In the genomic region with DNA sequence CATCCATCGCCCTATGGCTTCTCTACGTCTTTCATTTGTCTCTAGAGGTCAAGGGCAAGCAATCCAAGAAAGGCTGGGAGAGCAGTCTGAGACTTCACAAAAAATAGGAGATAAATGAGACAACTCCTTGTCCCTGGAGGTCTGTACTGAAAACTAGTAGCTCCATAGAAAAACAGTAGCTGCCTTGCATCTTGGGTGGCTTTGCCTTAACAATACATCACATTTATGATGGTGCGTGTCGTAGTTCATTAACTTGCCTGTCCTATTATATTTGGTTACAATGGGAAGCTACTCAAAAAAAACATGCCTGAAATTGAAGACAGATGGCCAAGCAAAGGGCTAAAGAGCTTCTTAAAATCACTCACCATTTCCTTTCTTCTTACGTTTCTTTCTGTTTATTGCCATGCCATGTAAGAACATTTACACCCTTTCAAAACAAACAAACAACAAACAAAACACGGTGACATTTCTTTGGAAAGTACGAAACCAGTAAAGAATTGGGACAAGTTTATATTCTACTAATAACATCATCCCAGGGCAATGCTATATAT, we compare ENCODE assay signal across 26 mouse cellular contexts.
A peak's percentile ranks its signal among the peaks of the same experiment; 100 is the strongest.
DNase-seq lines count a peak whose midpoint lies in the region; ATAC-seq and TF ChIP-seq lines count a peak whose summit lies in the region.
"Had no signal": no experiment of that assay in that cellular context is flagged by ENCODE, and none has a peak within 500 bp of the region (broad histone marks: within the 10 kb centered on the region; RNA-seq: fewer than 3 reads in every experiment).

No protein-coding gene starts in this region.

- no peak overlapping the region for H3K27ac ChIP-seq in kidney, embryonic 15.5 days
- H3K27ac ChIP-seq in kidney, postnatal 0 days: no peak overlapping the region
- H3K27ac ChIP-seq: embryonic facial prominence, embryonic 10.5 days; embryonic facial prominence, embryonic 12.5 days; forebrain, embryonic 13.5 days; forebrain, embryonic 15.5 days had no signal

- H3K9me3 ChIP-seq in kidney, embryonic 15.5 days (replicated peaks): no peaks in the 10 kb centered on the region
- no peaks in the 10 kb centered on the region for H3K9me3 ChIP-seq in kidney, postnatal 0 days (replicated peaks; ENCODE audit: low read length)
- H3K9me3 ChIP-seq: embryonic facial prominence, embryonic 10.5 days; embryonic facial prominence, embryonic 12.5 days; forebrain, embryonic 13.5 days; forebrain, embryonic 15.5 days; G1E had no signal

- no peak overlapping the region for H3K4me2 ChIP-seq in kidney, embryonic 15.5 days
- H3K4me2 ChIP-seq in kidney, postnatal 0 days (ENCODE audit: low read length): no peak overlapping the region
- H3K4me2 ChIP-seq: embryonic facial prominence, embryonic 12.5 days; forebrain, embryonic 13.5 days; forebrain, embryonic 15.5 days had no signal

- no peak overlapping the region for H3K4me3 ChIP-seq in kidney, embryonic 15.5 days (replicated peaks)
- no peak overlapping the region for H3K4me3 ChIP-seq in kidney, postnatal 0 days (replicated peaks; ENCODE audit: low read depth, low read length)
- H3K4me3 ChIP-seq: embryonic facial prominence, embryonic 10.5 days; embryonic facial prominence, embryonic 12.5 days; forebrain, embryonic 13.5 days; forebrain, embryonic 15.5 days had no signal

- ATAC-seq in kidney, embryonic 15.5 days (replicated peaks; ENCODE audit: low FRiP score): peak; percentile 64
- no peak for ATAC-seq in kidney, postnatal 0 days (replicated peaks; ENCODE audit: low FRiP score, low read depth)
- ATAC-seq: activated CD4-positive, CD25-positive, alpha-beta regulatory T cell, adult 4 months; CD4-positive, CD25-positive, alpha-beta regulatory T cell, adult 4 months; forebrain, embryonic 13.5 days; forebrain, embryonic 15.5 days; Patski had no signal

- WGBS in kidney, embryonic 15.5 days: 23% methylated on average over 7 of the region's 7 CpGs
- 28% methylated on average over 7 of the region's 7 CpGs for WGBS in kidney, postnatal 0 days

- no peaks in the 10 kb centered on the region for H3K36me3 ChIP-seq in kidney, embryonic 15.5 days
- no peaks in the 10 kb centered on the region for H3K36me3 ChIP-seq in kidney, postnatal 0 days (ENCODE audit: insufficient read depth, low read length)
- H3K36me3 ChIP-seq: embryonic facial prominence, embryonic 10.5 days; embryonic facial prominence, embryonic 12.5 days; forebrain, embryonic 15.5 days; G1E had no signal

- TF ChIP-seq CTCF in kidney, postnatal 0 days (IDR thresholded peaks at IDR 0.05; ENCODE audit: low read depth): no peak

- H3K4me1 ChIP-seq in kidney, embryonic 15.5 days: no peaks in the 10 kb centered on the region
- H3K4me1 ChIP-seq in kidney, postnatal 0 days (replicated peaks; ENCODE audit: insufficient read depth, low read length): no peaks in the 10 kb centered on the region
- H3K4me1 ChIP-seq: embryonic facial prominence, embryonic 10.5 days; embryonic facial prominence, embryonic 12.5 days had no signal

- peak; percentile 33 for DNase-seq in embryo, embryonic 10.5 days (ENCODE audit: low spot score)
- no peak for DNase-seq in embryo, embryonic 11 days
- no peak for DNase-seq in kidney, adult 18-20 months
- DNase-seq in kidney, postnatal 0 days (ENCODE audit: low spot score): peak; percentile 87
- DNase-seq in kidney, postnatal 36 days: no peak
- DNase-seq in retina, postnatal 1 day: peak; percentile 10
- no peak for DNase-seq in retina, embryonic 14.5 days (ENCODE audit: low spot score)
- DNase-seq: adrenal gland, adult 8-10 months; adrenal gland, postnatal 14 days; adrenal gland, postnatal 36 days; B cell, adult 2 months; cerebellum, adult 11-12 months; cerebellum, adult 2 months; cerebellum, adult 9-10 months; cerebellum, postnatal 10 days; cerebellum, postnatal 25 days had no signal

- H3K27me3 ChIP-seq in kidney, embryonic 15.5 days: peaks cover 15% of the 10 kb centered on the region
- H3K27me3 ChIP-seq in kidney, postnatal 0 days (ENCODE audit: insufficient read depth, low read length): no peaks in the 10 kb centered on the region
- H3K27me3 ChIP-seq: CH12.LX; embryonic facial prominence, embryonic 12.5 days; forebrain, embryonic 13.5 days; forebrain, embryonic 15.5 days had no signal

- no peak overlapping the region for H3K9ac ChIP-seq in kidney, embryonic 15.5 days
- H3K9ac ChIP-seq in kidney, postnatal 0 days (ENCODE audit: low read depth, low read length): no peak overlapping the region
- H3K9ac ChIP-seq: embryonic facial prominence, embryonic 12.5 days; forebrain, embryonic 13.5 days; forebrain, embryonic 15.5 days had no signal

Comparison
In these comparisons a context has a peak if more than half of its experiments do, and no peak if none do; other contexts are left out.
1. DNase-seq: peak in embryo, embryonic 10.5 days (single experiment), kidney, postnatal 0 days (single experiment) and retina, postnatal 1 day (single experiment); none in embryo, embryonic 11 days (single experiment), kidney, adult 18-20 months (single experiment), kidney, postnatal 36 days (0 of 2) and retina, embryonic 14.5 days (single experiment).